Mouse (Mus musculus) yolk sac, embryonic 10.5 days (tissue): Measurements from ENCODE around the gene Gsta3.
A peak's percentile ranks its signal among the peaks of the same experiment; 100 is the strongest.
"Not testable (repeated sequence)": the region's sequence is repeated elsewhere in the genome, so short reads cannot be mapped to it uniquely, and the experiment has no call there.

Experiments used
- DNase-seq: peaks from one replicate; pipeline ENCODE4 v3.0.0-alpha.2; 2017; ENCODE audit warnings: low spot score

The Gsta3 gene

GRCm38 (mm10) chr1:21253303-21253650 lies 12.9 kb downstream of the Gsta3 start:
- DNase-seq = no peak

- peak; percentile 15 for DNase-seq
Observed at GRCm38 (mm10) chr1:21253856-21254255, 13.5 kb downstream of the Gsta3 start.

DNA sequence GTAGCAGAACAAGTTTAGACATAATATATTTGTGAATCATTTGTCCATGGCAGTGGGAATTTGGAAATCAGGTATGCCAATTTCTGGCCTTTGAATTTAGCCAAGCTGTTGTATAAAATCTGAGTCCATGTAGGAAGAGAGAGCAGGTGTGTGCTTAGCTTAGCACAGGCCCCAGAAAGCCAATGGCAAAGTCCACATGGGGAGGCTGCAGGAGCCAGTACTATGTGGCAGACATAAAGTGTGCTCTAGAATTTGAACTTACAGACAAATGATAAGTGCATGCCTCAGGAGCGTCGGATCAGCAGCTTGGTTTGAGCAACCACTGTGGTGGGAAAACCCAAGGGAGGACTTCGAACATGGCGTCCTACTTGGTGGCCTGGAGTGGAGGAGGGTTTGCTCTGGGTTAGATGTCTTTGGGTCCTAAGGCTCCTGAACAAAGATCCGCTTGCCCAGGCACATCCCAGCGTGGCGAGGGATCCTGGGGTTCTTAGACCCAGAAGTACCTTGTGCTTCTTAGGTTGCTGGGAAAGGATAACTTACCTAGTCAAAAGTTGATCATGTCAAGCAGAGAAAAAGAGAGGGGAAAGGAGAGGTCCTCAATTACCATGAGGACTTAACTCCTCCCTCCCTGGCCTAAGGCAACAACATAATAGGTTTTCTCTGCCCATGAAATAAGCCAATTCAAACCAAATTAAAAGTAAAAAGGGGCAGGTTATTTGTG lies 15.4 kb downstream of the Gsta3 start:
- peak; percentile 6 for DNase-seq

DNA sequence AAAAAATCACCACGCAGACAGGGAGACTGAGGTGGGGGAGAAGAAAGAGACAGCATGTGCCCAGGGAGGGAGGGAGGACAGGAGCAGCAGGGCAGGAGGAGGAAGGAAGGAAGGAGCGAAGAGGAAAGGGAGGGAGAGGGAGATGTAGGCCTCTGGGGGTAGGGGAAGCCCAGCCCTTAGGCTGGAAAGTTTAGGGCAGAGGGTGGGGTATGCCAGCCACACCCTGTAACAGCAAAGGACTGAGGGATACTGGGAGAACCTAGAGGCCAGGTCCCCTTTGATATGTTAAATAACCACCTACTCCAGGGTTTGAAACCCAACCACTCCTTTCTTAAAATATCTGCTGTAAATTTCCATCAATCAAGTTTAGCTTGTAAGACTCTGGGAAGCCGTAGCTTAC lies 16.0 kb downstream of the Gsta3 start:
- no peak for DNase-seq

GRCm38 (mm10) chr1:21256871-21257270 lies 16.5 kb downstream of the Gsta3 start:
- DNase-seq = no peak

GRCm38 (mm10) chr1:21259981-21260380 lies 19.6 kb downstream of the Gsta3 start:
- DNase-seq = not testable (repeated sequence)

- no peak for DNase-seq
Observed at GRCm38 (mm10) chr1:21262401-21262800, 22.0 kb downstream of the Gsta3 start.

DNA sequence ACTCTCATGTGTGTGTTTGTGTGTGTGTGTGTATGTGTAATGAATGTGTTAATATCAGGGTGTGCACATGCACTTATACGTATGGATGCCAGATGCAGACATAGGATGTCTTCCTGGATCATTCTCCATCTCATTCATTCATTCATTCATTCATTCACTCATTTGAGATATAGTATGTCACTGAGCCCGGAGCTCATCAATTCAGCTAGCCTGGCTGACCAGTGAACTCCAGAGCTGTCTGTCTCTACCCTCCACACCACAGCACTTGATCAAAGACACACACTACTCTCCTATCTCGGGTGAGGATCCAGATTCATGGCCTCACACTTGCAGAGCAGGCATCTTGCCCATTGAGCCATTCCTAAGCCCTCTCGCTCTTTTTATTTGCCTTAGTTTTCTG lies 23.6 kb downstream of the Gsta3 start:
- no peak for DNase-seq

DNA sequence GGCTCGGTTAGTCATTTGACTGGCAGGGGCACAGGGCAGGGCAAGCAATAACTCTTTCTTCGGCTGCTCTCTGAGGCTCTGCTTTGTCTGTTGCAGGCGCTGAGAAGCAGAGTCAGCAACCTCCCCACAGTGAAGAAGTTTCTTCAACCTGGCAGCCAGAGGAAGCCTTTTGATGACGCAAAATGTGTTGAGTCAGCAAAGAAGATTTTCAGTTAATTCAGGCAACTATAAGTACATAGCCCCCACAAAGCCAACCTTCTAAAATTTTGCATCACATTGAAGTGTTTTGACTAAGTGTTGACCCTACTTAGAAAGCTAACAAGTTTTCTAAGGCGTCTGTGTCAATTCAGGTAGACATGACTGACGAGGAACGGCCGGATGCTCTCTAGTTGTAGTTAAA lies 24.4 kb downstream of the Gsta3 start:
- DNase-seq = no peak

- no peak for DNase-seq
Observed at GRCm38 (mm10) chr1:21266766-21267165, 26.4 kb downstream of the Gsta3 start.

- DNase-seq = not testable (repeated sequence)
Observed at GRCm38 (mm10) chr1:21267466-21267865, 27.1 kb downstream of the Gsta3 start.

GRCm38 (mm10) chr1:21271343-21272055 lies 31.1 kb downstream of the Gsta3 start:
- peak; percentile 76 for DNase-seq

DNA sequence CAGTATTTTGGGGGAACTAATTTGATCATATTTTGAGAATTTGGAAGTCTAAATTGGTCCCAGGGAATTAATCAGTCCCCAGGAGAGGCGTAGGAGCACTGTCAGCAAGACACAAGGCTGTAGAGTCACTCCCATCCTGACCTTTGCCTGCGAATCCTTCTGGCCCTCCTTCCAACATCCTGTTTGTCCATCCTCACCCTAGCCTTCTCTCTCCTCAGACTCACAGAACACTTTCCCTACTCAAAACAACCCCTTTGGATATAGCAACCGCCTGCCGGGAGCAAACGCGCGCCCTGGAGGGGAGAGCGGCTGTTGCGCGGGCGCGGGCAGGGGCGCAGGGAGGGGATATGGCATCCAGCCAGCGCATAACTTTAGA lies 31.7 kb downstream of the Gsta3 start:
- DNase-seq = peak; percentile 60

DNA sequence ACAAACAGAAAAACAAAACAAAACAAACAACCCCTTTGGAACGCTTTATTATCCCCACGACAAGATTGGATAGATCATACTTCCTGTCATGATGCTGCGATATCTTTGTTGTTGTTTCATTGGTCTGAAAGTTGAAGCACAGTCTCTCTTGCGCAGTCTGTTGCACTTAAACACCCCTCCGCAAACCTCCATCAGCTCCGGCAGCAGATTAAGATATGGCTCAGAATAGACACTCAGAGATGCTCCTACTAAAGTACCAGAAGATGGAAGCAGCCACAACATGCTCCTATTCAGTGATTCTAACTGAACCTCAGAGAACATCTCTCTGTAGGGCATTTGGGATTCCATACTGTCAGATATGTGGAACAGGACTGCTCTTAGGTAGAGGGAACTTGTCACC lies 32.7 kb downstream of the Gsta3 start:
- DNase-seq = no peak

DNA sequence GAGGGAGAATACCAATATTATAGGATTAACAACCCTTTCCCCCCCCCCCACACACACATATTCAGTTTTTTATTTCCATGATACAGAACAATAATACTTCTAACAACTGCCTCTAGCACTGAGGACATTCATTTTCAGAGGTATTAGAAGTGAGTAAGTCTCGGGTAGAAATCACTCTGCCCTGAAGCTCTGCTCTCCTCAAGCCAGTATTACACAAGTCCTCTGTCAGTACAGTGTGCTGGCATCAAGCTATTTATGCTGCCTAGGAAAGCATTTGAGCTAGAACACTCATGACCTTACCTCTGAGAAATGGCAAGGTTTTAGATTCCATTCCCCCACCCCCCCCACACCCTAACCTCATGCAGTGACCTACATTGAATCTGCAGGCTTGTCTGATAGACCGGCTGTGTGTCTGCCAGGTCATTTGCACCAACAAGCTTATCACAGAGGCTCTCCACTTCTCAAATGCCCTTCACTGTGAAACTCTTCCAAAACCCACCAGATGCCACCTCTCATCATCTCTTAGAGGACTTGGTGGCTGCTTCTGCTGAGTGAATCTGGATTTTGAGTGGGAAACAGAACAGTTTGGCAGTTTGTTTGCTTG lies 34.1 kb downstream of the Gsta3 start:
- no peak for DNase-seq

GRCm38 (mm10) chr1:21275366-21275765 lies 35.0 kb downstream of the Gsta3 start:
- not testable (repeated sequence) for DNase-seq

DNA sequence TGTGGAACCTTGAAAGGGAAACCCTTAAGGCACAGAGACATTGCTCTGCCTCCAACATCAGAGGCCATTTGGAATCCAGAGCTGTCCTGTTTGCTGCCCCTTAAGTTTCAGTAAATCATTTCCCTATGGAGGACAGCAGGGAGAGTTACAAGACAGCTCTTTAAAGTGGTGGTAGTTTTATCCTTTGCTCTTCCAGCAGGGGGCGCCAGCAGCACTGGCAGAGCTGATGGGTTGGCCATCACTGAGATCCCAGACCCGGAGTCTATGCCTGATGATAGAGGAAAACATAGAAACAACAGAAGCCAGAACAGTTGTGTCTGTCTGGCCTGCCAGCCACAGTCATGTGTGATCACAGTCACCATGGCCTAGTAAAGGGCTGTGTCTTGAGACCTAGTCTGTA lies 35.8 kb downstream of the Gsta3 start:
- DNase-seq = not testable (repeated sequence)

GRCm38 (mm10) chr1:21280306-21280705 lies 39.9 kb downstream of the Gsta3 start:
- DNase-seq = no peak

DNA sequence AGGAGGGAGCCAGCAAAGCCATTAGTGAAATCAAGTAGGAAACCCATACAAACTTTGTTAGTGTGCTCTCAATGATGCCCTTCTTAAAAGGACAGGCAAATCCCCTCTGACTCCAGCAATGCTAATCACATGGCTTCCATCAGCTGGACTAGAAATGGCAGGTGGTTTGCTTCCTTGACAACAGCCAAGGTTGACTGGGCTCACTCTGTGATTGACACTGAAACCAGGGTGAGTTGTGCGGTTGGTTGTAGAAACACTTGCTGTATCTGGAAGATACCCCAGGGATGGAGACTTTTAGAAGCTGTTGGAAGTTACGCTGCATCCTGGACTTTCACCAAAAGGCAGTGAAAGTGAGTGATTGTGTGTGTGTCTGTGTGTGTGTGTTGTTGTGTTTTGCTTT lies 44.3 kb downstream of the Gsta3 start:
- DNase-seq = not testable (repeated sequence)

DNA sequence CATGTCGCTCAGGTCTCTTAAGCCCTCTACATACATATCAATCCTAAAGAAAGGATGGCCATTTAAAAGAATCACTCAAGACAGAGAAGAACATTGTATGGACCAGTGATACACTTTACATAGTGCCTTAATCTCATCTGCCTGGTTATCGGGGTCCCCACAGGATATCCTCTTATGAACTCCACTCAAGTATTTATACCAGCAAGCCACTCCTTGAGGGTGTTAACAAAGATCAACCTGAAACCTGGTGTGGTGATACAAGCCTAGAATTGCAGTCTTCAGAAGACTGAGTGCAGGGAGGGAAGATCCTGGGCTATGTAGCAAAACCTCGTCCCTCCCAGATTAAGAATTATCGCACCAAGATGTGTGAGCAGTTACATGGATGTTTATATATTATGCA lies 51.0 kb downstream of the Gsta3 start:
- no peak for DNase-seq

DNA sequence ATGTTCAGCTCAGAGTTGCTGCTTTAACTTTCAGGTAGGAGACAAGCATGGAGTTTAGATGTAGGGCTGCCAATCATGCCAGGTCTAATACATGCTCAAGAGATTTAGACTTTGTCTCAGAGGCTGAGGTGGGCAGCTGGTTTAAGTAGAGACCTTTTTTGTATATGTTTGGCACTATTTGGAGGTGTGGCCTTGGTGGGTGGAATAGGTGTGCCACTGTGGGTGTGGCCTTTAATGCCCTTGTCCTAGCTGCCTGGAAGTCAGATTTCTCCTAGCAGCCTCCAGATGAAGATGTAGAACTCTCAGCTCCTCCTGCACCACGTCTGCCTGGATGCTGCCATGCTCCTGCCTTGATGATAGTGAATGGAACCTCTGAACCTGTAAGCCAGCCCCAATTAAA lies 52.2 kb downstream of the Gsta3 start:
- no peak for DNase-seq

DNA sequence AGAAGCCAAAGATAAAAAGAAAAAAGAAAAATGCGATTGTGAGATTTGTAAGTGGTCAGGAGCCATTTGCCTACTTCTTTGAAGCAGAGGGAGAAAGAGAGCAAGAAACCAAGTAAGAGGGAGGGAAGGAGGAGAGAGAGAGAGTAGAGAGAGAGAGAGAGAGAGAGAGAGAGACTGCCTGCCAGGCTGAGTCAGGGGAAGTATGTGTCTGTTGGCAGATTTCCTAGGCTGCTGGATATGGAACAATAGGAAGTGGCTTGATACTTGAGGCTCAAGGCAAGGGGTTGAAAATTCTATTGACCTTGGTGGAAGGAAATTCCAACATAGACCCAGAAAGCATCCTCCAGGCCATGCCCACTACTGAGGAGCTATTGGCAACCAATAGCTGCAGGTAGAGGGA lies 55.8 kb downstream of the Gsta3 start:
- DNase-seq = no peak

DNA sequence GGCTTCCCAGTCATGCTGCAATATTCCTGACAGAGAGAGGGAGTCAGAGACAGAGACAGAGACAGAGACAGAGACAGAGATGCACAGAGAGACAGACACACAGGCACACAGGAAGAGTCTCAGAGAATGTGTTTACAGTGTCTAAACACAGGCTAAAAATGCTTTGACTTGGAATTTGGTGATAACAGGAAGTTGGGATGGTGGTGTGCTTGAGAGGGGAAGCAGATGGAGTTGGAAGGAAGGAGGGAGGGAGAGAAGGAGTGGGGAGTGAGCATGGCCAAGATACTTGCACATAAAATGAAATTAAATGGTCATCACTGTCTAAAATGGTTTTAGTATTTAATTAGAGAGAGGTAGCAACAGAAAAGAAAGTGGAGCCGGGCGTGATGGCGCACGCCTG lies 57.7 kb downstream of the Gsta3 start:
- DNase-seq = no peak
